Mouse (Mus musculus) limb, embryonic 13.5 days (tissue): ENCODE measurements around the gene Ccdc51. TPM values are rescaled to one million over a fixed set of nuclear protein-coding genes. Genes with fewer than 3 reads are reported as not detected.
"Not testable (repeated sequence)": the region's sequence is repeated elsewhere in the genome, so short reads cannot be mapped to it uniquely, and the experiment has no call there.

ENCODE experiments used
- ATAC-seq: fragments of 200-750 bp; cut with Nextera tagmentation; 2 replicates; pipeline ENCODE4 v1.8.0; 2017; ENCODE audit warnings: low read depth, moderate number of reproducible peaks, moderate TSS enrichment; ENCODE audit not compliant: low FRiP score
- H3K27ac ChIP-seq: fragments of 300-500 bp; sonication (generic); 2 replicates; pipeline ENCODE4 v1.5.1; 2015; ENCODE audit warnings: inconsistent platforms, mild to moderate bottlenecking, moderate library complexity
- H3K27me3 ChIP-seq: fragments of 300-500 bp; sonication (generic); 2 replicates; pipeline ENCODE4 v1.6.1; 2015; ENCODE audit warnings: mild to moderate bottlenecking, inconsistent platforms
- H3K36me3 ChIP-seq: fragments of 300-500 bp; sonication (generic); 2 replicates; pipeline ENCODE4 v1.6.1; 2015; ENCODE audit warnings: inconsistent platforms, mild to moderate bottlenecking, moderate library complexity
- H3K4me1 ChIP-seq: fragments of 300-500 bp; sonication (generic); 2 replicates; pipeline ENCODE4 v1.6.1; 2015; ENCODE audit warnings: inconsistent platforms
- H3K4me2 ChIP-seq: fragments of 300-500 bp; sonication (generic); replicated peaks from 2 replicates; pipeline ENCODE4 v1.6.1; 2015; ENCODE audit warnings: inconsistent platforms, mild to moderate bottlenecking, moderate library complexity
- H3K4me3 ChIP-seq: fragments of 300-500 bp; sonication (generic); 2 replicates; pipeline ENCODE4 v1.5.1; 2015; ENCODE audit warnings: moderate library complexity, mild to moderate bottlenecking, inconsistent platforms
- H3K9ac ChIP-seq: fragments of 300-500 bp; sonication (generic); 2 replicates; pipeline ENCODE4 v1.6.1; 2015; ENCODE audit warnings: mild to moderate bottlenecking, inconsistent platforms
- H3K9me3 ChIP-seq: fragments of 300-500 bp; sonication (generic); 2 replicates; pipeline ENCODE4 v1.6.1; 2016; ENCODE audit warnings: inconsistent platforms
- WGBS: fragments of 180-500 bp; shearing (Covaris S2); methylation state at CpG from one replicate; pipeline ENCODE4 v1.1.7; 2015; 5-methylcytosine and 5-hydroxymethylcytosine counted together
- polyA plus RNA-seq: library from polyadenylated mRNA; unstranded; fragments of >200 nt; fragmentation: Nextera tagmentation; extraction: Ambion mirVana; gene quantifications from 2 replicates; pipeline ENCODE4 v1.2.1, GENCODE M21; 2015

Gene Ccdc51
- polyA plus RNA-seq, 1 experiment from 2014 or later = 13.4 TPM

- Histone ChIP-seq H3K27ac (no peak overlapping the region), H3K9me3 (no peaks in the 10 kb centered on the region), H3K9ac (no peak overlapping the region), H3K4me3 (no peak overlapping the region), H3K27me3 (no peaks in the 10 kb centered on the region), H3K4me1 (no peaks in the 10 kb centered on the region), H3K4me2 (no peak overlapping the region), H3K36me3 (peaks cover 88% of the 10 kb centered on the region)
- ATAC-seq = no peak
- 92% methylated on average over 10 of the region's 10 CpGs for WGBS
Measured at GRCm38 (mm10) chr9:109116205-109116604, 33.9 kb downstream of the Ccdc51 start.

DNA sequence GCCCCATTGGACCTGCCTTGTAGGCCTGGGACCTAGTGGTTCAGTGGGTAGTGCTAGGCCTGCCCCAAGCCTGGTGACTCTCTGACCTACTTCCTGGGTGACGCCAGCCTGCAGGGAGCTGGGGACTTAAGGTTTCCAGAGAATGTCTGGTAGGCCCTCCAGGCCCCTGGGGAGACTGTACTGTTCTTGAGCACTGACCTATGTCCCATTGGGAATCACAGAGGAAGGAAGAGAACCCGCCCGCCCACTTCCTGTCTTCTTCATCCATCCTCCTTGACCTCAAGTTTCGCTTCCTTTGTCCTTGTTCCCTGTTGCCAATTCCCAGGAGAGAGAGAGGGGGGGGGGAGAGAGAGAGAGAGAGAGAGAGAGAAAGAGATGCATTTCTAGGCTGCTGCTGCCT lies 35.8 kb downstream of the Ccdc51 start:
- H3K9me3 ChIP-seq = no peaks in the 10 kb centered on the region
- H3K4me1 ChIP-seq = peaks cover under 1% of the 10 kb centered on the region; the same call in 1 of the 2 replicates
- no peak overlapping the region for H3K9ac ChIP-seq
- H3K27ac ChIP-seq = no peak overlapping the region
- no peak overlapping the region for H3K4me2 ChIP-seq
- ATAC-seq = no peak
- H3K27me3 ChIP-seq = no peaks in the 10 kb centered on the region
- WGBS = 89% methylated on average over 4 of the region's 4 CpGs
- peaks cover 69% of the 10 kb centered on the region for H3K36me3 ChIP-seq
- H3K4me3 ChIP-seq = no peak overlapping the region

DNA sequence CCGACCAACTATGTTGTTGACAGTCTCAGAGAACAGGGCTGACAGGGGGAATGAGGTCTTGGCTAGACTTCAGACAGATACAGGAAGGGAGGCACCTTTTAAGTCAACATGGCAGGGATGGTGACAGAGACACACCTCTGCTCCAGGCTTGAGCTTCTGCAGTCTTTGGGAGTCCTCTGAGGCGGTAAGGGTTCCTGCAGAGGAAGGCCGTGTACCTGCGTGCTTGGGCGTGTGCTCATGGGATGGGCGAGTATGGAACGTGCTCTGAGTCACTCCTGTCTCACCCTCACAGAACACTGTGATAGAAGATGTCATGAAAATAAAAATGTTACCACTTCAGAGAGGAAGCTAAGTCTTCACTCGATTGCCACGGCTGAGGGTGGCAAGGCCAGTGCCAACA lies 37.3 kb downstream of the Ccdc51 start:
- Histone ChIP-seq H3K36me3 (peaks cover 54% of the 10 kb centered on the region), H3K4me3 (no peak overlapping the region), H3K9me3 (no peaks in the 10 kb centered on the region), H3K27me3 (no peaks in the 10 kb centered on the region), H3K4me2 (no peak overlapping the region), H3K27ac (no peak overlapping the region), H3K4me1 (peaks cover 6% of the 10 kb centered on the region; the same call in 1 of the 2 replicates), H3K9ac (no peak overlapping the region)
- ATAC-seq = no peak
- WGBS = 86% methylated on average over 9 of the region's 9 CpGs

- Histone ChIP-seq H3K27me3 (no peaks in the 10 kb centered on the region), H3K36me3 (peaks cover 40% of the 10 kb centered on the region), H3K27ac (no peak overlapping the region), H3K9ac (0 out of 2 replicates have a peak overlapping the region, but pooled peaks have one; percentile 15), H3K4me2 (no peak overlapping the region), H3K4me1 (peaks cover 6% of the 10 kb centered on the region; the same call in 1 of the 2 replicates), H3K4me3 (no peak overlapping the region), H3K9me3 (no peaks in the 10 kb centered on the region)
- no peak for ATAC-seq
- WGBS = 88% methylated on average over 6 of the region's 6 CpGs
Measured at GRCm38 (mm10) chr9:109120956-109121355, 38.7 kb downstream of the Ccdc51 start.

DNA sequence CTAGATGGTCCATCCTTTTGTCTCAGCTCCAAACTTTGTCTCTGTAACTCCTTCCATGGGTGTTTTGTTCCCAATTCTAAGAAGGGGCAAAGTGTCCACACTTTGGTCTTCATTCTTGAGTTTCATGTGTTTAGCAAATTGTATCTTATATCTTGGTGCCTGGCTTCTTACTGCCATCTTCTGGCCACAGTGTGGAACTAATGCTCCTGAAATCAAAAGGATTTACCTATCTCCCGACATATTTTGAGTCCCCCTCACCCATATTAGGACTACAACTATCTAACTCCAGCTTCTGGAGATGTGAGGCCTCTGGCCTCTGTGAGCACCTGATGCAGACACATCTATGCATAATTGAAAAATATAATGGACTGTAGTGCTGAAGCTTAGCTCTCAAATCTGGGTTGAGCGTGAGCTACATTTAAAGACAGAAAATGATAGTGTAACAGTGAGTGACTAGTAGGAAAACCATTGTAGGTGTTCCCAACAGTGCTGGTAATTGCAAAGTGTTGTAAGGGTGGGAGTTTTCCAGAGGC lies 40.3 kb downstream of the Ccdc51 start:
- H3K36me3 ChIP-seq = peaks cover 24% of the 10 kb centered on the region

GRCm38 (mm10) chr9:109123266-109123665 lies 41.0 kb downstream of the Ccdc51 start:
- peaks cover 17% of the 10 kb centered on the region for H3K36me3 ChIP-seq
- H3K27me3 ChIP-seq = no peaks in the 10 kb centered on the region
- H3K9me3 ChIP-seq = no peaks in the 10 kb centered on the region
- no peak overlapping the region for H3K27ac ChIP-seq
- H3K4me1 ChIP-seq = peaks cover 6% of the 10 kb centered on the region; the same call in 1 of the 2 replicates
- WGBS = 37% methylated on average over 6 of the region's 6 CpGs
- no peak overlapping the region; the same call in 1 of the 2 replicates for H3K9ac ChIP-seq
- ATAC-seq = no peak
- no peak overlapping the region for H3K4me3 ChIP-seq
- no peak overlapping the region for H3K4me2 ChIP-seq

More for the DNA sequence above, 40.3 kb downstream of the Ccdc51 start:
- Histone ChIP-seq H3K27me3 (no peaks in the 10 kb centered on the region), H3K4me1 (peaks cover 6% of the 10 kb centered on the region; the same call in 1 of the 2 replicates), H3K9ac (no peak overlapping the region), H3K9me3 (no peaks in the 10 kb centered on the region), H3K4me3 (no peak overlapping the region), H3K4me2 (no peak overlapping the region), H3K27ac (no peak overlapping the region)
- ATAC-seq = no peak
- WGBS = 47% methylated on average over 2 of the region's 2 CpGs

- 92% methylated on average over 3 of the region's 3 CpGs for WGBS
- Histone ChIP-seq H3K4me2 (no peak overlapping the region), H3K27ac (no peak overlapping the region), H3K4me3 (no peak overlapping the region), H3K27me3 (no peaks in the 10 kb centered on the region), H3K36me3 (peaks cover 8% of the 10 kb centered on the region), H3K4me1 (peaks cover 6% of the 10 kb centered on the region; the same call in 1 of the 2 replicates), H3K9me3 (no peaks in the 10 kb centered on the region), H3K9ac (no peak overlapping the region)
- no peak for ATAC-seq
Measured at GRCm38 (mm10) chr9:109124164-109124563, 41.9 kb downstream of the Ccdc51 start.

DNA sequence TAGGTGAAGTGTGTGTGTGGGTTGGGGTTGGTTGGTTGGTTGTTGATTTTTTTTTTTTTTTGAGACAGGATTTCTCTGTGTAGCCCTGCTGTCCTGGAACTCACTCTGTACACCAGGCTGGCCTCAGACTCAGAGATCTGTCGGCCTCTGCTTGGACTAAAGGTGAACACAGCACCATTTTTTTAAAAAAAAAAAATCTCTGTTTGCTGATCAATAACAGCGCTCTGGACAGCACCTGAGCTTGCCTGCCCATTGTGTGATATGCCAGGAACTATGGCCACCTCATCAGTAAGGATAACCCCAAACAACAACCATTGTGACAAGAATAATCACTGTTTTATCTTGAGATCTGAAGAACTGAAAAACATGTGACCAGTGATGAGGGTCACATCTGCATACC lies 42.8 kb downstream of the Ccdc51 start:
- no peak overlapping the region for H3K4me3 ChIP-seq
- no peak for ATAC-seq
- no peaks in the 10 kb centered on the region for H3K27me3 ChIP-seq
- no peaks in the 10 kb centered on the region for H3K36me3 ChIP-seq
- no peak overlapping the region for H3K27ac ChIP-seq
- H3K4me1 ChIP-seq = peaks cover 6% of the 10 kb centered on the region; the same call in 1 of the 2 replicates
- H3K4me2 ChIP-seq = no peak overlapping the region
- no peak overlapping the region for H3K9ac ChIP-seq
- WGBS = 76% methylated on average over 2 of the region's 2 CpGs
- H3K9me3 ChIP-seq = no peaks in the 10 kb centered on the region

- Histone ChIP-seq H3K4me2 (no peak overlapping the region), H3K27me3 (no peaks in the 10 kb centered on the region), H3K27ac (no peak overlapping the region), H3K4me3 (no peak overlapping the region), H3K4me1 (peaks cover 6% of the 10 kb centered on the region; the same call in 1 of the 2 replicates), H3K9me3 (no peaks in the 10 kb centered on the region), H3K9ac (no peak overlapping the region), H3K36me3 (no peaks in the 10 kb centered on the region)
- ATAC-seq = no peak
- 69% methylated on average over 3 of the region's 3 CpGs for WGBS
Measured at GRCm38 (mm10) chr9:109125481-109125880, 43.2 kb downstream of the Ccdc51 start.

DNA sequence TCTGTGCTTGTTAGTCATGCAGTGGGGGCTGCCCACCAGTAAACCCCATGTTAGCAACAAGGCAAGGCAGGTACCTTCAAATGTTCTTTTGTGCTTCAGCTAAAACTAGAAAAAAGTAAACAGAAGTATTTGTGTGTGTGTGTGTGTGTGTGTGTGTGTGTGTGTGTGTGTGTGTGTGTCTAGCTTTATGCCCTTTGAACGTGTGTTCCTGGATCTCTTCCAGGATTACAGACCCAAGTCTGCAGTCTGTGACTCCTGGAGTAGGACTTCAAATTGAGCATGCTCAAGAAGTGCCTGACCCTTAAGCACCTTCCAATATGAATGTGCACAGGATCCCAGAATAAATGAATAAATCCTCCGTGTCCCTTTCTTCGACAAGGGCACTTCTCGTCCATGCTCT lies 44.8 kb downstream of the Ccdc51 start:
- H3K4me1 ChIP-seq = peaks cover 6% of the 10 kb centered on the region; the same call in 1 of the 2 replicates
- H3K27ac ChIP-seq = no peak overlapping the region
- WGBS = 83% methylated on average over 4 of the region's 4 CpGs
- no peak overlapping the region for H3K4me3 ChIP-seq
- ATAC-seq = no peak
- H3K9me3 ChIP-seq = no peaks in the 10 kb centered on the region
- H3K9ac ChIP-seq = no peak overlapping the region
- H3K27me3 ChIP-seq = no peaks in the 10 kb centered on the region
- no peaks in the 10 kb centered on the region for H3K36me3 ChIP-seq
- H3K4me2 ChIP-seq = no peak overlapping the region

DNA sequence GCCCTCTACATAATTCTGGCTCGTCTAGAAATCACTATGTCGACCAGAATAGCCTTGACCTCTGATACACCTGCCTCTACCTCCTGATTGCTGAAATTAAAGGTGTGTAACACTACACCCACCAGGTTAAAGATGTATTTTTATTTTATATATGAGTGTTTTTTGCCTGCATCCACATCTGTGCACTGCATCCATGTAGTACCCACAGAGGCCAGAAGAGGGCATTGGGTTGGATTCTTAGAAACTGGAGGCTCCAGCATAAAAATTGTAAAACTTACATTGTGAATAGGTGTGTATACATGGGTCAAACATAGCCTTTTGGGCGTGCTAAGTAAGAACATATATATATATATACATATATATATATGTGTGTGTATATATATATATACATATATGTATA lies 45.9 kb downstream of the Ccdc51 start:
- Histone ChIP-seq H3K9me3 (no peaks in the 10 kb centered on the region), H3K4me2 (no peak overlapping the region), H3K27ac (no peak overlapping the region), H3K9ac (no peak overlapping the region), H3K27me3 (no peaks in the 10 kb centered on the region), H3K36me3 (no peaks in the 10 kb centered on the region), H3K4me3 (no peak overlapping the region), H3K4me1 (peaks cover 4% of the 10 kb centered on the region; the same call in 1 of the 2 replicates)
- 40% methylated on average over 3 of the region's 3 CpGs for WGBS
- no peak for ATAC-seq

GRCm38 (mm10) chr9:109130076-109130475 lies 47.8 kb downstream of the Ccdc51 start:
- ATAC-seq = no peak
- 81% methylated on average over 5 of the region's 5 CpGs for WGBS
- Histone ChIP-seq H3K36me3 (no peaks in the 10 kb centered on the region), H3K4me3 (no peak overlapping the region), H3K9me3 (no peaks in the 10 kb centered on the region), H3K27me3 (no peaks in the 10 kb centered on the region), H3K9ac (no peak overlapping the region), H3K4me1 (no peaks in the 10 kb centered on the region), H3K4me2 (no peak overlapping the region), H3K27ac (no peak overlapping the region)

DNA sequence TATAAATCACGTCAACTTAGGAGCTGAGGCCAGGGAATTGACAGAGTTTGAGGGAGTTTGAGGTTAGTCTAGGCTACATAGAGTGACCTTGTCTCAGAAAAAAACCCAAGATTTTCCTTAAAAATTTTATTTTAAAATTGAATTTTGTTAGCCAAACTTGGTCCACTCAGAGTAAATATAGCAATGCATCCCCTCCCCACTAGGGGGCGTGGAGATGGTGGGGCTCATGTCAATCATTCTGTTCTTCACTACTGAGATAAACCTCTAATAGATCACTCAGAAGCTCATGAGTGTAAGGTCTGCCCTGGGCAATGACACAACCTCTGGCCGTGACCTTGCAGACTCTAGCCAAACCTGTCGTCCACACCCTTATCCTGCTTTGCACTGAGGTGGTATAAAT lies 58.1 kb downstream of the Ccdc51 start:
- ATAC-seq, H3K27ac ChIP-seq, H3K9ac ChIP-seq, H3K4me3 ChIP-seq, H3K9me3 ChIP-seq, H3K4me2 ChIP-seq, H3K4me1 ChIP-seq, H3K27me3 ChIP-seq, H3K36me3 ChIP-seq: not testable (repeated sequence)
- WGBS = 63% methylated on average over 4 of the region's 4 CpGs
